Mouse (Mus musculus) CH12.LX (cell line): ENCODE measurements around the gene Ppp1cc. TPM values are rescaled to one million over a fixed set of nuclear protein-coding genes. Genes with fewer than 3 reads are reported as not detected.

Experiments used
- DNase-seq: peaks from one replicate; pipeline ENCODE4 v3.0.0-alpha.2; 2013; ENCODE audit errors: extremely low read depth
- H3K27ac ChIP-seq: 2 replicates; pipeline ENCODE4 v1.5.1; 2012; ENCODE audit warnings: low read depth, mild to moderate bottlenecking, control low read depth, moderate library complexity; ENCODE audit not compliant: insufficient read depth
- H3K27me3 ChIP-seq: replicated peaks from 2 replicates; pipeline ENCODE3; 2012; ENCODE audit warnings: inconsistent platforms
- H3K36me3 ChIP-seq, 2 experiments: replicated peaks in 1 of 2; 2 replicates each; pipeline versions ENCODE3 to v1.6.1; 2012; ENCODE audit warnings: inconsistent platforms in 1 of 2, low read length in 1 of 2, mild to moderate bottlenecking in 1 of 2, mixed read lengths in 1 of 2, moderate library complexity in 1 of 2; ENCODE audit not compliant: control insufficient read depth in 1 of 2, insufficient read depth in 1 of 2
- H3K4me1 ChIP-seq, 2 experiments: 2 replicates each; pipeline ENCODE4 v1.6.1; 2012; ENCODE audit warnings: inconsistent platforms in 1 of 2, moderate library complexity in 1 of 2; ENCODE audit not compliant: insufficient read depth in 2 of 2, control insufficient read depth in 1 of 2
- H3K4me2 ChIP-seq: 2 replicates; pipeline ENCODE4 v1.6.1; 2012; ENCODE audit warnings: low read depth, mild to moderate bottlenecking, control low read depth; ENCODE audit not compliant: poor library complexity, insufficient read depth, severe bottlenecking
- H3K4me3 ChIP-seq, 3 experiments: fragments of 150-350 bp in 1 of 3; sonication (generic) in 1 of 3; replicated peaks in 1 of 3; 2 replicates each; pipeline versions ENCODE3 to v1.5.1; 2011 to 2012; ENCODE audit warnings: low read depth in 2 of 3, low read length in 2 of 3, mild to moderate bottlenecking in 2 of 3, moderate library complexity in 2 of 3, control low read depth in 1 of 3, improper control_type of control experiment in 1 of 3, inconsistent platforms in 1 of 3, mixed read lengths in 1 of 3; ENCODE audit not compliant: poor library complexity in 1 of 3
- H3K79me2 ChIP-seq: replicated peaks from 2 replicates; pipeline ENCODE4 v1.6.1; 2012; ENCODE audit warnings: mild to moderate bottlenecking, moderate library complexity; ENCODE audit not compliant: control insufficient read depth, poor library complexity, insufficient read depth, severe bottlenecking; ENCODE audit errors: extremely low read depth
- H3K9ac ChIP-seq: 2 replicates; pipeline ENCODE4 v1.6.1; 2012; ENCODE audit warnings: low read depth, mild to moderate bottlenecking, control low read depth, moderate library complexity; ENCODE audit not compliant: insufficient read depth
- H3K9me3 ChIP-seq: replicated peaks from 2 replicates; pipeline ENCODE3; 2012; ENCODE audit warnings: low read length, inconsistent platforms, mixed read lengths
- BHLHE40 ChIP-seq: IDR thresholded peaks from 2 replicates; pipeline ENCODE4 v1.6.1; 2011; ENCODE audit warnings: mild to moderate bottlenecking, low read depth, low read length, improper control_type of control experiment
- CHD1 ChIP-seq: IDR thresholded peaks from 2 replicates; pipeline ENCODE4 v1.6.1; 2012; ENCODE audit warnings: low read depth, low read length, improper control_type of control experiment, inconsistent platforms
- CHD2 ChIP-seq: IDR thresholded peaks from 2 replicates; pipeline ENCODE4 v1.6.1; 2011; ENCODE audit warnings: low read length, improper control_type of control experiment
- E2F4 ChIP-seq: IDR thresholded peaks from 2 replicates; pipeline ENCODE4 v1.6.1; 2011; ENCODE audit warnings: low read depth, low read length, improper control_type of control experiment; ENCODE audit not compliant: insufficient replicate concordance
- ELF1 ChIP-seq: IDR thresholded peaks from 2 replicates; pipeline ENCODE4 v1.6.1; 2014; ENCODE audit warnings: low read depth, mild to moderate bottlenecking, inconsistent platforms, low read length, improper control_type of control experiment
- ETS1 ChIP-seq: conservative IDR thresholded peaks from 2 replicates; pipeline ENCODE4 v1.6.1; 2012; ENCODE audit warnings: low read depth, mild to moderate bottlenecking, inconsistent platforms, low read length, improper control_type of control experiment, moderate library complexity
- GABPA ChIP-seq: IDR thresholded peaks from 2 replicates; pipeline ENCODE4 v1.6.1; 2012; ENCODE audit warnings: low read depth, low read length, improper control_type of control experiment, inconsistent platforms; ENCODE audit not compliant: insufficient replicate concordance
- HCFC1 ChIP-seq: IDR thresholded peaks from 2 replicates; pipeline ENCODE4 v1.6.1; 2012; ENCODE audit warnings: low read depth, mild to moderate bottlenecking, inconsistent platforms, low read length, improper control_type of control experiment
- IRF4 ChIP-seq: IDR thresholded peaks from 2 replicates; pipeline ENCODE4 v1.6.1; 2014; ENCODE audit warnings: low read depth, mild to moderate bottlenecking, inconsistent platforms, low read length, improper control_type of control experiment
- JUND ChIP-seq: conservative IDR thresholded peaks from 2 replicates; pipeline ENCODE4 v1.6.1; 2011; ENCODE audit warnings: low read depth, low read length, improper control_type of control experiment
- KAT2A ChIP-seq: IDR thresholded peaks from 2 replicates; pipeline ENCODE4 v1.6.1; 2012; ENCODE audit warnings: low read length, improper control_type of control experiment, inconsistent platforms; ENCODE audit not compliant: insufficient replicate concordance
- MAFK ChIP-seq: IDR thresholded peaks from 2 replicates; pipeline ENCODE4 v1.6.1; 2011; ENCODE audit warnings: low read length, improper control_type of control experiment; ENCODE audit not compliant: insufficient replicate concordance
- MAX ChIP-seq: IDR thresholded peaks from 2 replicates; pipeline ENCODE4 v1.6.1; 2011; ENCODE audit warnings: low read length, improper control_type of control experiment
- MAZ ChIP-seq: IDR thresholded peaks from 2 replicates; pipeline ENCODE4 v1.6.1; 2012; ENCODE audit warnings: low read depth, mild to moderate bottlenecking, inconsistent platforms, low read length, improper control_type of control experiment, moderate library complexity
- MEF2A ChIP-seq: IDR thresholded peaks from 2 replicates; pipeline ENCODE4 v1.6.1; 2014; ENCODE audit warnings: low read depth, mild to moderate bottlenecking, inconsistent platforms, low read length, improper control_type of control experiment, borderline replicate concordance
- MXI1 ChIP-seq: IDR thresholded peaks from 2 replicates; pipeline ENCODE4 v1.6.1; 2011; ENCODE audit warnings: mild to moderate bottlenecking, low read depth, low read length, improper control_type of control experiment
- MYC ChIP-seq: IDR thresholded peaks from 2 replicates; pipeline ENCODE4 v1.6.1; 2011; ENCODE audit warnings: low read depth, mild to moderate bottlenecking, improper control_type of control experiment, low read length
- NRF1 ChIP-seq: IDR thresholded peaks from 2 replicates; pipeline ENCODE4 v1.6.1; 2014; ENCODE audit warnings: low read depth, mild to moderate bottlenecking, inconsistent platforms, low read length, improper control_type of control experiment, moderate library complexity
- PAX5 ChIP-seq: IDR thresholded peaks from 2 replicates; pipeline ENCODE4 v1.6.1; 2012; ENCODE audit warnings: low read length, inconsistent platforms, mixed read lengths
- POLR2A ChIP-seq: IDR thresholded peaks from 2 replicates; pipeline ENCODE4 v1.6.1; 2011; ENCODE audit warnings: low read depth, mild to moderate bottlenecking, improper control_type of control experiment, low read length
- POLR2AphosphoS2 ChIP-seq: IDR thresholded peaks from 2 replicates; pipeline ENCODE4 v1.6.1; 2011; ENCODE audit warnings: low read depth, low read length, improper control_type of control experiment
- RAD21 ChIP-seq: IDR thresholded peaks from 2 replicates; pipeline ENCODE4 v1.6.1; 2011; ENCODE audit warnings: low read depth, mild to moderate bottlenecking, low read length, improper control_type of control experiment, moderate library complexity
- RCOR1 ChIP-seq: conservative IDR thresholded peaks from 2 replicates; pipeline ENCODE4 v1.6.1; 2012; ENCODE audit warnings: low read depth, mild to moderate bottlenecking, inconsistent platforms, low read length, improper control_type of control experiment
- SIN3A ChIP-seq: IDR thresholded peaks from 2 replicates; pipeline ENCODE4 v1.6.1; 2012; ENCODE audit warnings: low read length, improper control_type of control experiment, inconsistent platforms
- TBP ChIP-seq: conservative IDR thresholded peaks from 2 replicates; pipeline ENCODE4 v1.6.1; 2011; ENCODE audit warnings: low read depth, low read length, improper control_type of control experiment
- TCF12 ChIP-seq: IDR thresholded peaks from 2 replicates; pipeline ENCODE4 v1.6.1; 2014; ENCODE audit warnings: low read depth, mild to moderate bottlenecking, inconsistent platforms, low read length, improper control_type of control experiment
- USF1 ChIP-seq: IDR thresholded peaks from 2 replicates; pipeline ENCODE4 v1.6.1; 2014; ENCODE audit warnings: low read depth, mild to moderate bottlenecking, inconsistent platforms, low read length, improper control_type of control experiment
- ZKSCAN1 ChIP-seq: IDR thresholded peaks from 2 replicates; pipeline ENCODE4 v1.6.1; 2012; ENCODE audit warnings: low read depth, inconsistent platforms, low read length, improper control_type of control experiment, borderline replicate concordance
- ZMIZ1 ChIP-seq: IDR thresholded peaks from 2 replicates; pipeline ENCODE4 v1.6.1; 2012; ENCODE audit warnings: low read depth, mild to moderate bottlenecking, inconsistent platforms, low read length, improper control_type of control experiment
- dilution Hi-C: fragments of 300-500 bp; cut with MboI; formaldehyde crosslinking; loops from 2 replicates; pipeline ENCODE4 v1.14.3; 2020; ENCODE audit warnings: low sequenced_read_pairs; ENCODE audit not compliant: extremely low pct_unique_long_range_greater_than_20kb, extremely low pct_ligation_motif_present
- in situ Hi-C: fragments of 300-500 bp; cut with MboI; formaldehyde crosslinking; loops from 3 replicates; pipeline ENCODE4 v1.14.3; 2019; ENCODE audit warnings: low sequenced_read_pairs, low pct_ligation_motif_present, low pct_unique_long_range_greater_than_20kb, mixed read lengths
- polyA plus RNA-seq: library from polyadenylated mRNA; unstranded; fragments of >175 nt; gene quantifications from 2 replicates; pipeline ENCODE4 v1.2.1, GENCODE M21; 2012; ENCODE audit warnings: low read depth; ENCODE audit not compliant: insufficient read length
- total RNA-seq, 2 experiments: library from RNA; depleted of rRNA; stranded (reverse); fragments of 300-350 nt in 1 of 2; fragments of >200 nt in 1 of 2; gene quantifications; 2 replicates each; pipeline ENCODE4 v1.2.3; 2012 to 2014

The Ppp1cc gene
- total and polyA plus RNA-seq, 3 experiments, result 191 to 406 (median 358) TPM

- peak overlapping the region; percentile 48; the same call in 1 of the 2 replicates for H3K4me2 ChIP-seq
- H3K4me1 ChIP-seq, result peaks cover 3 to 42% of the 10 kb centered on the region in 2 experiments
- no peak overlapping the region for H3K9ac ChIP-seq
- H3K9me3 ChIP-seq, result no peaks in the 10 kb centered on the region
- H3K27me3 ChIP-seq, result no peaks in the 10 kb centered on the region
- dilution Hi-C loops (no loop called here), in situ Hi-C loops (loop anchor here (25.0 kb wide), 2 partner anchors 117 to 492 kb away; partner anchors contain the start of genes P2rx7 and Tctn1)
- 0 out of 2 replicates have a peak overlapping the region, but pooled peaks have one; percentile 16 for H3K27ac ChIP-seq
- no peaks in the 10 kb centered on the region for H3K79me2 ChIP-seq
- H3K4me3 ChIP-seq, result peak overlapping the region; percentile 13 to 61 (median 55)
- H3K36me3 ChIP-seq, result peaks cover 0 to 4% of the 10 kb centered on the region in 2 experiments
- no peak for TF ChIP-seq MYC
- no peak for TF ChIP-seq MXI1
- no peak for TF ChIP-seq ETS1
- no peak for TF ChIP-seq NRF1
- no peak for TF ChIP-seq TBP
- no peak for TF ChIP-seq E2F4
- TF ChIP-seq CHD2, result no peak
- TF ChIP-seq JUND, result no peak
- no peak for TF ChIP-seq MAZ
- no peak for TF ChIP-seq HCFC1
- TF ChIP-seq MAX, result no peak
- TF ChIP-seq RAD21, result no peak
- TF ChIP-seq GABPA, result no peak
- no peak for TF ChIP-seq TCF12
- no peak for TF ChIP-seq MAFK
- no peak for TF ChIP-seq MEF2A
- no peak for TF ChIP-seq RCOR1
- no peak for DNase-seq
Observed at GRCm38 (mm10) chr5:122144825-122145224, 13.3 kb upstream of the Ppp1cc start.

GRCm38 (mm10) chr5:122145381-122146055 is 12.6 kb upstream of the Ppp1cc start:
- Histone ChIP-seq H3K9ac (peak overlapping the region; percentile 10; the same call in 1 of the 2 replicates), H3K79me2 (no peaks in the 10 kb centered on the region), H3K27ac (peak overlapping the region; percentile 66), H3K36me3 (peaks cover 0 to 4% of the 10 kb centered on the region in 2 experiments), H3K4me3 (peak overlapping the region; percentile 54 to 61 (median 55)), H3K27me3 (no peaks in the 10 kb centered on the region), H3K4me2 (peak overlapping the region; percentile 14; the same call in 1 of the 2 replicates), H3K9me3 (no peaks in the 10 kb centered on the region), H3K4me1 (peaks cover 3 to 42% of the 10 kb centered on the region in 2 experiments)
- peak; percentile 96 for DNase-seq
- in situ Hi-C loops, result loop anchor here (25.0 kb wide), 2 partner anchors 117 to 492 kb away; partner anchors contain the start of genes P2rx7 and Tctn1
- dilution Hi-C loops, result no loop called here
- no peak for TF ChIP-seq KAT2A
- TF ChIP-seq PAX5, result no peak
- TF ChIP-seq MAX, result peak; percentile 50; the same call in 1 of the 2 replicates
- peak; percentile 68 for TF ChIP-seq ELF1
- TF ChIP-seq POLR2A, result peak; percentile 71; the same call in 1 of the 2 replicates
- TF ChIP-seq IRF4, result no peak
- TF ChIP-seq HCFC1, result peak; percentile 54; the same call in 1 of the 2 replicates
- 0 out of 2 replicates have a peak, but pooled peaks have one; percentile 47 for TF ChIP-seq POLR2AphosphoS2
- TF ChIP-seq RCOR1, result no peak
- TF ChIP-seq MAZ, result no peak
- TF ChIP-seq MAFK, result peak; percentile 82
- TF ChIP-seq MYC, result peak; percentile 78; the same call in 1 of the 2 replicates
- TF ChIP-seq ZMIZ1, result peak; percentile 60; the same call in 1 of the 2 replicates
- no peak for TF ChIP-seq E2F4
- TF ChIP-seq TBP, result 0 out of 2 replicates have a peak, but pooled peaks have one; percentile 51
- 0 out of 2 replicates have a peak, but pooled peaks have one; percentile 23 for TF ChIP-seq MEF2A
- TF ChIP-seq ZKSCAN1, result no peak
- no peak for TF ChIP-seq USF1
- peak; percentile 80 for TF ChIP-seq SIN3A
- peak; percentile 80; the same call in 1 of the 2 replicates for TF ChIP-seq CHD1
- TF ChIP-seq BHLHE40, result peak; percentile 55; the same call in 1 of the 2 replicates
